17 mouse cellular contexts compared by ENCODE assay signal in genomic region chr2:27733021-27733420, GRCm38 (mm10). TPM values are rescaled to one million over a fixed set of nuclear protein-coding genes. Genes with fewer than 3 reads are reported as not detected.
DNase-seq lines count a peak whose midpoint lies in the region; ATAC-seq and TF ChIP-seq lines count a peak whose summit lies in the region.
"Had no signal": no experiment of that assay in that cellular context is flagged by ENCODE, and none has a peak within 500 bp of the region (broad histone marks: within the 10 kb centered on the region; RNA-seq: fewer than 3 reads in every experiment).

No protein-coding gene starts in this region.

- intact Hi-C loops in gastrocnemius, adult 2 months (cut with DNase I) = no loop called here
- intact Hi-C loops in gastrocnemius, postnatal 36 days (cut with DNase I) = loop anchor here (5.0 kb wide), 1 partner anchor 46 kb away; no protein-coding TSS in a partner anchor

- H3K4me2 ChIP-seq in intestine, embryonic 15.5 days (replicated peaks) = no peak overlapping the region
- H3K4me2 ChIP-seq in intestine, postnatal 0 days (replicated peaks; ENCODE audit: low read depth) = no peak overlapping the region
- no peak overlapping the region for H3K4me2 ChIP-seq in intestine, embryonic 16.5 days (ENCODE audit: low read depth, low read length)

- no peak for TF ChIP-seq CTCF in gastrocnemius, adult 2 months (IDR thresholded peaks at IDR 0.05)
- no peak for TF ChIP-seq CTCF in intestine, postnatal 0 days (IDR thresholded peaks at IDR 0.05; ENCODE audit: low read depth)
- TF ChIP-seq CTCF in brain, embryonic 14.5 days (IDR thresholded peaks at IDR 0.05; ENCODE audit: borderline replicate concordance, extremely low read depth, insufficient read depth, insufficient read length) = no peak

- H3K4me3 ChIP-seq in gastrocnemius, adult 2 months = peak overlapping the region; percentile 21
- no peak overlapping the region for H3K4me3 ChIP-seq in intestine, embryonic 15.5 days (replicated peaks)
- no peak overlapping the region for H3K4me3 ChIP-seq in intestine, postnatal 0 days (ENCODE audit: low read depth, low read length)
- no peak overlapping the region for H3K4me3 ChIP-seq in intestine, embryonic 16.5 days (ENCODE audit: low read length)
- H3K4me3 ChIP-seq: layer of hippocampus, adult 2 months had no signal

- 0 out of 2 replicates have a peak overlapping the region, but pooled peaks have one; percentile 18 for H3K9ac ChIP-seq in intestine, embryonic 15.5 days
- H3K9ac ChIP-seq in intestine, postnatal 0 days (ENCODE audit: low read depth, low read length) = no peak overlapping the region
- H3K9ac ChIP-seq in intestine, embryonic 16.5 days (ENCODE audit: low read depth, low read length) = peak overlapping the region; percentile 6; the same call in 1 of the 2 replicates

- H3K36me3 ChIP-seq in intestine, embryonic 15.5 days = no peaks in the 10 kb centered on the region
- H3K36me3 ChIP-seq in intestine, postnatal 0 days (ENCODE audit: control insufficient read depth, insufficient read depth) = peaks cover 13% of the 10 kb centered on the region; the same call in 1 of the 2 replicates
- H3K36me3 ChIP-seq in intestine, embryonic 16.5 days (ENCODE audit: control insufficient read depth, insufficient read depth, low read length) = 0 out of 2 replicates have a peak, but pooled peaks cover 3% of the 10 kb centered on the region
- H3K36me3 ChIP-seq: G1E had no signal

- WGBS in intestine, embryonic 15.5 days = 48% methylated on average over 2 of the region's 2 CpGs
- 45% methylated on average over 2 of the region's 2 CpGs for WGBS in intestine, postnatal 0 days
- WGBS in intestine, embryonic 16.5 days = 42% methylated on average over 2 of the region's 2 CpGs

- DNase-seq in gastrocnemius, adult 2 months = no peak
- DNase-seq in gastrocnemius, postnatal 36 days = no peak
- peak; percentile 38 for DNase-seq in brain, embryonic 14.5 days (ENCODE audit: low read depth)
- DNase-seq in adrenal gland, adult 2 months = no peak
- DNase-seq in kidney, postnatal 14 days = no peak
- DNase-seq: B cell, adult 2 months; cerebellum, adult 8-10 months; embryo, embryonic 11 days; kidney, adult 2 months; lung, adult 18-20 months; midbrain, embryonic 14.5 days; right cerebral cortex, postnatal 4 days had no signal

- no peak for ATAC-seq in intestine, embryonic 15.5 days
- no peak for ATAC-seq in intestine, postnatal 0 days
- no peak for ATAC-seq in intestine, embryonic 16.5 days

- TF ChIP-seq POLR2A in brain, embryonic 14.5 days (IDR thresholded peaks at IDR 0.05; ENCODE audit: borderline replicate concordance, extremely low read depth, insufficient read depth, insufficient read length, poor library complexity, severe bottlenecking) = no peak

- H3K27me3 ChIP-seq in intestine, embryonic 15.5 days (replicated peaks) = no peaks in the 10 kb centered on the region
- no peaks in the 10 kb centered on the region for H3K27me3 ChIP-seq in intestine, postnatal 0 days (replicated peaks; ENCODE audit: control insufficient read depth, insufficient read depth, low read length)
- no peaks in the 10 kb centered on the region for H3K27me3 ChIP-seq in intestine, embryonic 16.5 days (replicated peaks; ENCODE audit: control insufficient read depth, insufficient read depth, low read length)

- no peaks in the 10 kb centered on the region for H3K9me3 ChIP-seq in intestine, embryonic 15.5 days
- no peaks in the 10 kb centered on the region for H3K9me3 ChIP-seq in intestine, postnatal 0 days (ENCODE audit: control insufficient read depth)
- H3K9me3 ChIP-seq in intestine, embryonic 16.5 days (ENCODE audit: control insufficient read depth, low read length) = no peaks in the 10 kb centered on the region
- H3K9me3 ChIP-seq: G1E had no signal

- H3K27ac ChIP-seq in gastrocnemius, adult 2 months = peak overlapping the region; percentile 81
- H3K27ac ChIP-seq in intestine, embryonic 15.5 days = no peak overlapping the region
- no peak overlapping the region for H3K27ac ChIP-seq in intestine, postnatal 0 days (ENCODE audit: low read depth, low read length)
- no peak overlapping the region for H3K27ac ChIP-seq in intestine, embryonic 16.5 days (ENCODE audit: low read length)
- H3K27ac ChIP-seq: layer of hippocampus, adult 2 months had no signal

- peaks cover 39% of the 10 kb centered on the region for H3K4me1 ChIP-seq in intestine, embryonic 15.5 days (replicated peaks)
- peaks cover 4% of the 10 kb centered on the region; the same call in 1 of the 2 replicates for H3K4me1 ChIP-seq in intestine, postnatal 0 days (replicated peaks; ENCODE audit: control insufficient read depth, insufficient read depth, low read length)
- peaks cover 42% of the 10 kb centered on the region for H3K4me1 ChIP-seq in intestine, embryonic 16.5 days (ENCODE audit: control insufficient read depth, insufficient read depth, low read length)

RNA-seq across cellular contexts. Expression of gene Rxra, which starts 56.8 kb away (rescaled TPM):
- 100 to 1,000 TPM; 118 to 120 TPM for total RNA-seq in gastrocnemius, adult 2 months (2021)
- 100 to 1,000 TPM in 1 of 2 experiments, 10 to 100 TPM in 1; 95.6 to 103 TPM for total RNA-seq in gastrocnemius, postnatal 36 days (2021)
- polyA plus RNA-seq in intestine, embryonic 15.5 days (2015; fragmentation: Nextera tagmentation; extraction: Ambion mirVana) = 11.7 and 12.5 TPM in 2 replicates
- 9.0 and 10.2 TPM in 2 replicates for polyA plus RNA-seq in intestine, postnatal 0 days (2015; fragmentation: Nextera tagmentation; extraction: Ambion mirVana)
- polyA plus RNA-seq in brain, embryonic 14.5 days (2012; rRNA removed) = 15.2 and 20.4 TPM in 2 replicates
- 9.9 and 11.4 TPM in 2 replicates for polyA plus RNA-seq in intestine, embryonic 16.5 days (2015; fragmentation: Nextera tagmentation; extraction: Ambion mirVana)
- 10 to 100 TPM; 59.4 to 71.6 TPM for total RNA-seq in adrenal gland, adult 2 months (2021)
- 84.5 and 90.5 TPM in 2 replicates for polyA plus RNA-seq in adrenal gland, adult 2 months (2012; rRNA removed)
- polyA plus RNA-seq: G1E had no signal
